Mouse (Mus musculus) liver, embryonic 14.5 days (tissue): ENCODE results near the gene Lrp10. TPM values are rescaled to one million over a fixed set of nuclear protein-coding genes. Genes with fewer than 3 reads are reported as not detected.
A peak's percentile ranks its signal among the peaks of the same experiment; 100 is the strongest.

Experiments used
- ATAC-seq: fragments of 200-750 bp; cut with Nextera tagmentation; 2 replicates; pipeline ENCODE4 v1.8.0; 2017; ENCODE audit warnings: moderate number of reproducible peaks, mild to moderate bottlenecking, moderate library complexity; ENCODE audit not compliant: insufficient read depth
- DNase-seq, 3 experiments: peaks; one replicate each; pipeline ENCODE4 v3.0.0-alpha.2; 2012 to 2013; ENCODE audit warnings: low read depth in 3 of 3, low spot score in 3 of 3
- H3K27ac ChIP-seq: fragments of 300-500 bp; sonication (generic); 2 replicates; pipeline ENCODE4 v1.5.1; 2014; ENCODE audit warnings: moderate library complexity, mild to moderate bottlenecking, control low read depth, inconsistent platforms
- H3K27me3 ChIP-seq: fragments of 300-500 bp; sonication (generic); 2 replicates; pipeline ENCODE4 v1.6.1; 2014; ENCODE audit warnings: mild to moderate bottlenecking, low read length, moderate library complexity; ENCODE audit not compliant: control insufficient read depth, insufficient read depth
- H3K36me3 ChIP-seq: fragments of 300-500 bp; sonication (generic); replicated peaks from 2 replicates; pipeline ENCODE4 v1.6.1; 2014; ENCODE audit warnings: low read depth; ENCODE audit not compliant: control insufficient read depth, insufficient read depth
- H3K4me1 ChIP-seq, 2 experiments: fragments of 200-500 bp in 1 of 2; fragments of 300-500 bp in 1 of 2; sonication (generic) in 1 of 2; replicated peaks; 2 replicates each; pipeline ENCODE4 v1.6.1; 2012 to 2014; ENCODE audit warnings: antibody characterized with exemption in 1 of 2, inconsistent platforms in 1 of 2, low read length in 1 of 2; ENCODE audit not compliant: control insufficient read depth in 2 of 2, insufficient read depth in 2 of 2
- H3K4me2 ChIP-seq: fragments of 300-500 bp; sonication (generic); 2 replicates; pipeline ENCODE4 v1.6.1; 2014; ENCODE audit warnings: low read depth, mild to moderate bottlenecking, control low read depth, moderate library complexity
- H3K4me3 ChIP-seq, 2 experiments: fragments of 200-500 bp in 1 of 2; fragments of 300-500 bp in 1 of 2; sonication (generic) in 1 of 2; 2 replicates each; pipeline ENCODE4 v1.5.1; 2012 to 2014; ENCODE audit warnings: low read depth in 2 of 2, low read length in 2 of 2, mild to moderate bottlenecking in 2 of 2, control low read depth in 1 of 2, inconsistent platforms in 1 of 2, moderate library complexity in 1 of 2; ENCODE audit not compliant: insufficient read depth in 1 of 2
- H3K9ac ChIP-seq: fragments of 300-500 bp; sonication (generic); replicated peaks from 2 replicates; pipeline ENCODE4 v1.6.1; 2014; ENCODE audit warnings: mild to moderate bottlenecking, control low read depth, moderate library complexity
- H3K9me3 ChIP-seq: fragments of 300-500 bp; sonication (generic); 2 replicates; pipeline ENCODE4 v1.6.1; 2016; ENCODE audit warnings: low read length, mixed read lengths; ENCODE audit not compliant: control insufficient read depth
- CTCF ChIP-seq: IDR thresholded peaks from 2 replicates; pipeline ENCODE4 v1.5.1; 2016; ENCODE audit warnings: antibody characterized with exemption, low read depth, control low read depth
- EP300 ChIP-seq: IDR thresholded peaks from 2 replicates; pipeline ENCODE4 v1.6.1; 2016; ENCODE audit warnings: antibody characterized with exemption, low read depth
- WGBS: fragments of 180-500 bp; shearing (Covaris S2); extraction: QIAGEN DNeasy Blood & Tissue Kit; methylation state at CpG from one replicate; pipeline ENCODE4 v1.1.7; 2014; ENCODE audit not compliant: insufficient replicate concordance; 5-methylcytosine and 5-hydroxymethylcytosine counted together
- polyA plus RNA-seq, 2 experiments: library from polyadenylated mRNA; depleted of rRNA in 1 of 2; stranded (reverse) in 1 of 2; unstranded in 1 of 2; fragments of >200 nt; fragmentation: Nextera tagmentation in 1 of 2; extraction: Ambion mirVana in 1 of 2; gene quantifications; 2 replicates each; pipeline versions ENCODE4 v1.2.1 to v1.2.3; 2012 to 2014

The Lrp10 gene
- polyA plus RNA-seq, 2 experiments, result 11.1 to 12.9 TPM

DNA sequence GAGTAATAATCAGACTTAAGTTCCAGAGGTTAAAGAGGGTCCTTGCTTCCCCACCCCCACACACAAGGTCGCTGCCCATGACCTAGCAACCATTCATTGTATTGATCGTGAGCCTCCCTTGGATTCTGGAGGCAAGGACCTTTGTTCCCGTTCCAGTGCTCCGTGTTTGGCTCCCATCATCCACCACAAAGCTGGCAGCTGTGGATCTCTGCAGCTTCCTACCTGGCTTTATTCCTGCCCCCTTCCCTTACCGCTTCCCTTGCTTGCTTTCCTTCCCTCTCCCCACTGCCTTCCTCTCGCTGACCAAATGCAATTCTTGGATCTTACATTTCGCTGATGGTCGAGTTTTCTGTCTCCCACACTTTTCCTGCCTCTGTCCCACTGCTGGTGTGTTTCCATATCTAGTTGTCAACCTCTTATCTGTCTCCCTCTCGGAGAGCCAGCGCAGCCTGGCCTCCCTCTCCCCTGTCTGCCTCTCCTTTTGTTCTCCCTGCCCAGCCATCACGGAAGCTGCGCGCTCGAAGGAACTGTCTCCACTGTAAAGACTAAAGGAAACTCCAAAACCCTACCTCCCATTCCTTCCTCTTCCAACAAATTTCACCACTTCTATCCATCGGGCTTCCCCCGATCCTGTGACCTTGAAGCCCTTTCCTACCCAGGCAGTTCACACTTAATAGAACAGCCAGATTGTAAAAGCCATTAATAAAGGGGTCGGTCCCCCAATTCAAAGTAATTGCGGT lies 33.4 kb upstream of the Lrp10 start:
- Histone ChIP-seq H3K27me3 (peaks cover 33% of the 10 kb centered on the region), H3K4me1 (peaks cover 11 to 30% of the 10 kb centered on the region in 2 experiments)
- 11% methylated on average over 18 of the region's 18 CpGs for WGBS

DNA sequence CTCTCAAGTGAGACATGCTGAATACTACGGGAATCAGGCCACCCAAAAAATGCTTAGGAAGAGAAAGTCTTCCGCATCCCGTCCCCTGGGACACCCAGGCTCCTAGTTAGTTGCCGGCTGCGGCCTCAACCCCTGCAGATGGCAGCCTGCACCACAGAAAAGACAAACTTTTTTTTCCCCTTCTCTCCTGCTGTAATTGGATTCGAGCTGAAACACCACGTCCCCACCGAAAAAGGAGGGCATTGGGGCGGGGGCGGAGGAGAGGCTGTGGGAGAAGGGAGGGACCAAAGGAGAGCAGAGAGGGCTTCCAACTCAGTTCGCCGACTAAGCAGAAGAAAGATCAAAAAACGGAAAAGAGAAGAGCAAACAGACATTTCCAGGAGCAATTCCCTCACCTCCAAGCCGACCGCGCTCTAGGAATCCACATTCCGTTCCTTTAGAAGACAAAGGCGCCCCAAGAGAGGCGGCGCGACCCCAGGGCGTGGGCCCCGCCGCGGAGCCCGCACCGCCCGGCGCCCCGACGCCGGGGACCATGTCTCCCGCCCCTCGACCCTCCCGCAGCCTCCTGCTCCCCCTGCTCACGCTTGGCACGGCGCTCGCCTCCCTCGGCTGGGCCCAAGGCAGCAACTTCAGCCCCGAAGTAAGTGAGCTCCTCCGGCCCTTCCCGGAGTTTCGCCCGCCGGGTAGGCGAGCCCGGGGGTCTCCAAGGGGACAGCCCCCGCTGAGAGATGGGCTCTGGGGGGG lies 32.4 kb upstream of the Lrp10 start, which contains the start of gene Mmp14:
Gene Mmp14 (plus strand): TSS at position 279 of the 744 bp plus-strand sequence.
- Histone ChIP-seq H3K4me1 (peaks cover 5 to 20% of the 10 kb centered on the region in 2 experiments; a peak in 3 of 4 replicates), H3K4me3 (peak within 1 kb of the TSS; percentile 55 to 60), H3K4me2 (peak within 1 kb of the TSS; percentile 60), H3K27ac (peak within 1 kb of the TSS; percentile 13; the same call in 1 of the 2 replicates), H3K36me3 (no peaks in the 10 kb centered on the region; the same call in 1 of the 2 replicates), H3K9me3 (no peaks in the 10 kb centered on the region), H3K9ac (peak within 1 kb of the TSS; percentile 57), H3K27me3 (peaks cover 33% of the 10 kb centered on the region)
- DNase-seq (no peak), ATAC-seq (0 out of 2 replicates have a peak, but pooled peaks have one; percentile 11)
- TF ChIP-seq EP300 (no peak), CTCF (peak; percentile 26; the same call in 1 of the 2 replicates)
- 2% methylated on average over 49 of the region's 49 CpGs for WGBS

More for the DNA sequence above, 33.4 kb upstream of the Lrp10 start:
- DNase-seq (no peak), ATAC-seq (no peak)
- H3K27ac ChIP-seq, result peak overlapping the region; percentile 13; the same call in 1 of the 2 replicates
- peak overlapping the region; percentile 27 for H3K9ac ChIP-seq
- TF ChIP-seq CTCF (no peak), EP300 (no peak)
- H3K9me3 ChIP-seq, result no peaks in the 10 kb centered on the region
- H3K4me3 ChIP-seq, result peak overlapping the region; percentile 55 to 60
- no peaks in the 10 kb centered on the region; the same call in 1 of the 2 replicates for H3K36me3 ChIP-seq
- H3K4me2 ChIP-seq, result peak overlapping the region; percentile 60

DNA sequence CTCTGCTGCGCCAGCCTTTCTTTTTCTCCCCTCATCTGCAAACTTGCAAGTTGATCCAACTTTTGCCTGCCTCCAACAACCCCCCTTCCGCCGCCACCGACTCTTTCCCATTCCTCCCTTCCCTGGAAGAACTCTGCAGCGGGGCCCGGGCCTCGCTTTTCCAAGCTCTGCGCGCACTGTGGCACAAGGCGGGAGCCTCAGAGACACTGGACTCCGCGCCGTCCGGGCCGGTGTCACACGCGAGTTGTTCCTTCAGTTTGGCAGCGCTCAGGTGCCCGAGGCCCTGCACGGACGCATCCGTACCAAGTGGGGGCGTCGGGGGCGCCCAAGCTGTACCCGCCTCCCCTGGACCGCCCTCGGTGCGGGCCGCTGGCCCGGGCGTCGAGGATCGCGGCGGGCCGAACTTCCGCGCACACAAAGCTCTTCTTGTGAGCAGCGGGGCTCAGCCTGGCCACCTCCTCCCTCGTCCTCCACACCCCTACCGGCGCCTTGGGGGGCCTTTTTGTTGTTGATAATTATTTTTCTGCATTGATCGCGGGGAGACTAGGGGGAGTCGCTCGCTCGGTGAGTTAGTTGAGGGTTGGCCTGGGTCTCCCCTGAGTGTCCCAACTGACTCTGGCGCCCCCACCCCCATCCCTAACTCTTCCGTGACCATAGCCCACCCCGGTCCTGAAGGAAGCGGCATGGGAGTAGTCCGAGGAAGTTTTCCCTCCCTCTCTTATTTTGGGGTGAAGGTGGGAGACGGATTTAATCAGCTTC lies 31.7 kb upstream of the Lrp10 start:
- no peaks in the 10 kb centered on the region for H3K9me3 ChIP-seq
- peak overlapping the region; percentile 60 for H3K4me2 ChIP-seq
- H3K36me3 ChIP-seq, result no peaks in the 10 kb centered on the region; the same call in 1 of the 2 replicates
- H3K4me1 ChIP-seq, result peaks cover 5 to 20% of the 10 kb centered on the region in 2 experiments; a peak in 3 of 4 replicates
- H3K9ac ChIP-seq, result peak overlapping the region; percentile 57
- ATAC-seq, result no peak
- peaks cover 33% of the 10 kb centered on the region for H3K27me3 ChIP-seq
- H3K27ac ChIP-seq, result no peak overlapping the region
- TF ChIP-seq EP300 (no peak), CTCF (no peak)
- DNase-seq, result no peak
- H3K4me3 ChIP-seq, result peak overlapping the region; percentile 55 to 60
- WGBS, result 4% methylated on average over 54 of the region's 54 CpGs

DNA sequence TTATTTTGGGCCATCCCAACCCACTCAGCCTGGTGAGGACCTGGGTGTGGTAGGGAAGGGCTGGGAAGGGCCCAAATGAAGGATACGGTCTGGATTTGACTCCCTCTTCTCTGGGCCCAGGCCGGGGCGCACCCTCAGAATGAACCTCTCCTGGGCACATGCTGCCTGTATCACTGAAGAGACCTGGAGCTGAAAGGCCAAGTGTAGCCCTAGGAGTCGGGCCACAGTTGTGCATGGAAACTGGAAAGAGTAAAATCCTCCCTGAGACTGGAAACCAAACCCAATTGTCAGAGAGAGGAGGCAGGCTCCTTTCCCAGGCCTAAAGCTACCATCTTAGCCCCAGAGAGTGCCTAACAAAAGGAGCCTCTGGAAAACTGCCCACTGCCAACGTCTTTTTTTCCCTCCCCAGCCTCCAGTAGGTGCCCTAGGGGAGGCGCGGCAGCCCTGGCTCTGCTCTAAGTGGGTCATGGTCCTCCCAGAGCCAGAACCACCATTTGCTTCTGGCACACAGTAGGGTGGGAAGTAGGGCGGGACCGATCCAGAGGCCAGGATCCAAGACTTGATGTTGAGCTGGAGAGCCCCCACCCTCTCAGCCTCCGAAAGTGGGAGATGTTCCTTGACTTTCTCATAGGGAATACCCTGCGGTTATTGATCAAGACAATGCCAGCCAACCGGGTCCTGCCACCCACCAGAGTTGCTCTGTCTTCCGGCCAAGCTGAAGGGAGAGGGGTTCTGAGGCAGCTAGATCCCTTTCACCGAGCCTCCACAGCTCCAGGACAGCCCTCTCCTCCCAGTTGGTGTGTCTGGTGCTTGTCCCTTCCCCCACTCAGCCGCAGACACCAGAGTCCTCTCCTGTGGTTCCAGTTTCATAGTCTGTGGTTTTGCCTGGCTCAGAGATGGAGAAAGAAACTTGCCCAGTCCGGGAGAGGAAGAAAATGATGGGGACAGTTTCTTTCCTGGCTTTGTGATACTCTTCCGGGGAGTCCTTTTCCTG lies 30.8 kb upstream of the Lrp10 start:
- DNase-seq, result no peak
- H3K36me3 ChIP-seq, result no peaks in the 10 kb centered on the region; the same call in 1 of the 2 replicates
- H3K9me3 ChIP-seq, result no peaks in the 10 kb centered on the region
- H3K9ac ChIP-seq, result peak overlapping the region; percentile 57
- TF ChIP-seq CTCF (no peak), EP300 (no peak)
- WGBS, result 25% methylated on average over 17 of the region's 17 CpGs
- peaks cover under 1 to 16% of the 10 kb centered on the region in 2 experiments; a peak in 3 of 4 replicates for H3K4me1 ChIP-seq
- no peak overlapping the region for H3K27ac ChIP-seq
- peaks cover 33% of the 10 kb centered on the region for H3K27me3 ChIP-seq
- H3K4me2 ChIP-seq, result peak overlapping the region; percentile 60
- no peak for ATAC-seq
- peak overlapping the region; percentile 55 to 60 for H3K4me3 ChIP-seq
